Mouse (Mus musculus): ENCODE results near the gene Cyp2a5. TPM values are rescaled to one million over a fixed set of nuclear protein-coding genes. Genes with fewer than 3 reads are reported as not detected.
"Not testable (repeated sequence)": the region's sequence is repeated elsewhere in the genome, so short reads cannot be mapped to it uniquely, and the experiment has no call there.

The Cyp2a5 gene
- under 1 TPM in 1 of 2 experiments, not detected in 1; 0.32 TPM for total RNA-seq (2021)
- long read RNA-seq = 0 reads

- not testable (repeated sequence) for DNase-seq (ENCODE audit: low spot score in 2 of 2)
These were observed at the start of gene Cyp2a5 for GRCm38 (mm10) chr7:26835059-26835458. Cyp2a5 (plus strand) TSS chr7:26835305.

- DNase-seq (ENCODE audit: low spot score in 2 of 2) = not testable (repeated sequence)
These were observed 49.1 kb upstream of the Cyp2a5 start for GRCm38 (mm10) chr7:26786013-26786412.

- no peak for DNase-seq (ENCODE audit: low spot score in 2 of 2)
These were observed 45.1 kb upstream of the Cyp2a5 start for GRCm38 (mm10) chr7:26789984-26790383.

GRCm38 (mm10) chr7:26800104-26800503 is 35.0 kb upstream of the Cyp2a5 start:
- no peak for DNase-seq (ENCODE audit: low spot score in 2 of 2)

- DNase-seq (ENCODE audit: low spot score in 2 of 2) = no peak
These were observed 34.1 kb upstream of the Cyp2a5 start for GRCm38 (mm10) chr7:26800996-26801395.

GRCm38 (mm10) chr7:26808592-26808991 is 26.5 kb upstream of the Cyp2a5 start, which contains the start of gene Cyp2g1:
Cyp2g1 (plus strand) TSS chr7:26808892.
- DNase-seq (ENCODE audit: low spot score in 2 of 2) = no peak

- DNase-seq (ENCODE audit: low spot score in 2 of 2) = not testable (repeated sequence)
These were observed 3.4 kb upstream of the Cyp2a5 start for GRCm38 (mm10) chr7:26831556-26832292.

- DNase-seq (ENCODE audit: low spot score in 2 of 2) = not testable (repeated sequence)
These were observed 2.4 kb upstream of the Cyp2a5 start for GRCm38 (mm10) chr7:26832668-26833067.

- DNase-seq (ENCODE audit: low spot score in 2 of 2) = not testable (repeated sequence)
These were observed 8.3 kb downstream of the Cyp2a5 start for GRCm38 (mm10) chr7:26843400-26843799.

- DNase-seq (ENCODE audit: low spot score in 2 of 2) = not testable (repeated sequence)
These were observed 15.0 kb downstream of the Cyp2a5 start for GRCm38 (mm10) chr7:26850063-26850462.

GRCm38 (mm10) chr7:26878581-26878980 is 43.5 kb downstream of the Cyp2a5 start:
- DNase-seq (ENCODE audit: low spot score in 2 of 2) = not testable (repeated sequence)

- DNase-seq (ENCODE audit: low spot score in 2 of 2) = not testable (repeated sequence)
These were observed 45.5 kb downstream of the Cyp2a5 start for GRCm38 (mm10) chr7:26880600-26880999.

Other genes starting within 250 kb of the Cyp2a5 start
- gene Vmn1r185, start 216.8 kb upstream of the Cyp2a5 start, total RNA-seq (2021) = not detected
- gene Cyp2b23, start 148.9 kb upstream of the Cyp2a5 start, total RNA-seq (2021) = not detected
- not detected for gene Cyp2b19, start 78.2 kb upstream of the Cyp2a5 start, total RNA-seq (2021)
- gene Cyp2g1, start 26.4 kb upstream of the Cyp2a5 start, total RNA-seq (2021) = not detected
- not detected for gene Cyp2a22, start 104.1 kb downstream of the Cyp2a5 start, total RNA-seq (2021)
- gene Cyp2a12, start 193.8 kb downstream of the Cyp2a5 start, total RNA-seq (2021) = not detected